Mouse (Mus musculus) liver, embryonic 14.5 days (tissue): ENCODE results near the gene Pitpna. TPM values are rescaled to one million over a fixed set of nuclear protein-coding genes. Genes with fewer than 3 reads are reported as not detected.

Experiments used
- ATAC-seq: fragments of 200-750 bp; cut with Nextera tagmentation; 2 replicates; pipeline ENCODE4 v1.8.0; 2017; ENCODE audit warnings: moderate number of reproducible peaks, mild to moderate bottlenecking, moderate library complexity; ENCODE audit not compliant: insufficient read depth
- DNase-seq, 3 experiments: peaks; one replicate each; pipeline ENCODE4 v3.0.0-alpha.2; 2012 to 2013; ENCODE audit warnings: low read depth in 3 of 3, low spot score in 3 of 3
- H3K27ac ChIP-seq: fragments of 300-500 bp; sonication (generic); 2 replicates; pipeline ENCODE4 v1.5.1; 2014; ENCODE audit warnings: moderate library complexity, mild to moderate bottlenecking, control low read depth, inconsistent platforms
- H3K27me3 ChIP-seq: fragments of 300-500 bp; sonication (generic); 2 replicates; pipeline ENCODE4 v1.6.1; 2014; ENCODE audit warnings: mild to moderate bottlenecking, low read length, moderate library complexity; ENCODE audit not compliant: control insufficient read depth, insufficient read depth
- H3K36me3 ChIP-seq: fragments of 300-500 bp; sonication (generic); replicated peaks from 2 replicates; pipeline ENCODE4 v1.6.1; 2014; ENCODE audit warnings: low read depth; ENCODE audit not compliant: control insufficient read depth, insufficient read depth
- H3K4me1 ChIP-seq, 2 experiments: fragments of 200-500 bp in 1 of 2; fragments of 300-500 bp in 1 of 2; sonication (generic) in 1 of 2; replicated peaks; 2 replicates each; pipeline ENCODE4 v1.6.1; 2012 to 2014; ENCODE audit warnings: antibody characterized with exemption in 1 of 2, inconsistent platforms in 1 of 2, low read length in 1 of 2; ENCODE audit not compliant: control insufficient read depth in 2 of 2, insufficient read depth in 2 of 2
- H3K4me2 ChIP-seq: fragments of 300-500 bp; sonication (generic); 2 replicates; pipeline ENCODE4 v1.6.1; 2014; ENCODE audit warnings: low read depth, mild to moderate bottlenecking, control low read depth, moderate library complexity
- H3K4me3 ChIP-seq, 2 experiments: fragments of 200-500 bp in 1 of 2; fragments of 300-500 bp in 1 of 2; sonication (generic) in 1 of 2; 2 replicates each; pipeline ENCODE4 v1.5.1; 2012 to 2014; ENCODE audit warnings: low read depth in 2 of 2, low read length in 2 of 2, mild to moderate bottlenecking in 2 of 2, control low read depth in 1 of 2, inconsistent platforms in 1 of 2, moderate library complexity in 1 of 2; ENCODE audit not compliant: insufficient read depth in 1 of 2
- H3K9ac ChIP-seq: fragments of 300-500 bp; sonication (generic); replicated peaks from 2 replicates; pipeline ENCODE4 v1.6.1; 2014; ENCODE audit warnings: mild to moderate bottlenecking, control low read depth, moderate library complexity
- H3K9me3 ChIP-seq: fragments of 300-500 bp; sonication (generic); 2 replicates; pipeline ENCODE4 v1.6.1; 2016; ENCODE audit warnings: low read length, mixed read lengths; ENCODE audit not compliant: control insufficient read depth
- CTCF ChIP-seq: IDR thresholded peaks from 2 replicates; pipeline ENCODE4 v1.5.1; 2016; ENCODE audit warnings: antibody characterized with exemption, low read depth, control low read depth
- EP300 ChIP-seq: IDR thresholded peaks from 2 replicates; pipeline ENCODE4 v1.6.1; 2016; ENCODE audit warnings: antibody characterized with exemption, low read depth
- WGBS: fragments of 180-500 bp; shearing (Covaris S2); extraction: QIAGEN DNeasy Blood & Tissue Kit; methylation state at CpG from one replicate; pipeline ENCODE4 v1.1.7; 2014; ENCODE audit not compliant: insufficient replicate concordance; 5-methylcytosine and 5-hydroxymethylcytosine counted together
- polyA plus RNA-seq, 2 experiments: library from polyadenylated mRNA; depleted of rRNA in 1 of 2; stranded (reverse) in 1 of 2; unstranded in 1 of 2; fragments of >200 nt; fragmentation: Nextera tagmentation in 1 of 2; extraction: Ambion mirVana in 1 of 2; gene quantifications; 2 replicates each; pipeline versions ENCODE4 v1.2.1 to v1.2.3; 2012 to 2014

Gene Pitpna
- polyA plus RNA-seq, 2 experiments = 25.5 to 32.3 TPM

DNA sequence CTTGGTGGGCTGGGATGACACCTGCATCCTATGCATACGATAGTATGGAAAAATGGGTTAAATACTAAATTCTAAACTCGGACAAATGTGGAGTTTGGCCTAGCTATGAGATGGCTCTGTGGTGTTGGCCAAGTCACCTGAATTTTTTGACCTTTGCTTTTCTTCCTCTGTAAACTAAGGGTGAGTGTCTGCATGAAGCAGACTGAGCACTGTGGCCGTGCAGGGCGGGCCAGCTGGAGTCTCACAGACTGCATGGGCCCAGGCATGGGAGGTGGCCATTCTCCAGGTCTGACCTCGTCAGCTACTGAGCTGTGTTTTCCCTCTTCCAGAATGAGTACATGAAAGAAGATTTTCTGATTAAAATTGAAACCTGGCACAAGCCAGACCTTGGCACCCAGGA is 20.9 kb downstream of the Pitpna start:
- no peak for DNase-seq
- no peak for ATAC-seq
- Histone ChIP-seq H3K27me3 (no peaks in the 10 kb centered on the region), H3K9me3 (no peaks in the 10 kb centered on the region), H3K4me2 (no peak overlapping the region), H3K4me1 (no peaks in the 10 kb centered on the region), H3K27ac (no peak overlapping the region), H3K36me3 (peaks cover 13% of the 10 kb centered on the region), H3K9ac (no peak overlapping the region), H3K4me3 (no peak overlapping the region)
- TF ChIP-seq CTCF (no peak), EP300 (no peak)
- 78% methylated on average over 5 of the region's 5 CpGs for WGBS

DNA sequence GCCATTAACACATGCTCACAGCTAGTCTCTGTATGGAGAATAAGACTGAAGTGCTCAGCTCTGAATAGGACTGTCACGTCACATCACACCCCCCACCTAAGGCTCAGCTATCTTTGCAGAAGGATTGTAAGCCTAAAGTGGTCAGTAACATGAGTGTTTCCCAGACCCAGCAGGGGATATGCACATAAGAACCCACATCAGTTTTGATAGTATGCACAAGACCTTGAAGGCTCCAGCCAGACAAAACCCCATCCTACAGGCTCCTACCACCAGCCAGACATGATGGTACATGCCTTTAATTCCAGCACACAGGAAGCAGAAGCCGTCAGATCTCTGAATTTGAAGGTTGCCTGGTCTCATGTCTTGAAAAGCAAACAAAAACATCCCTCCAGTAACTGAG is 22.1 kb downstream of the Pitpna start:
- no peaks in the 10 kb centered on the region for H3K9me3 ChIP-seq
- WGBS = 70% methylated on average over 2 of the region's 2 CpGs
- no peak overlapping the region for H3K4me3 ChIP-seq
- H3K9ac ChIP-seq = no peak overlapping the region
- no peak overlapping the region for H3K27ac ChIP-seq
- ATAC-seq (no peak), DNase-seq (no peak)
- TF ChIP-seq CTCF (no peak), EP300 (no peak)
- H3K4me2 ChIP-seq = no peak overlapping the region
- peaks cover 11% of the 10 kb centered on the region for H3K36me3 ChIP-seq
- H3K27me3 ChIP-seq = no peaks in the 10 kb centered on the region
- H3K4me1 ChIP-seq = no peaks in the 10 kb centered on the region

DNA sequence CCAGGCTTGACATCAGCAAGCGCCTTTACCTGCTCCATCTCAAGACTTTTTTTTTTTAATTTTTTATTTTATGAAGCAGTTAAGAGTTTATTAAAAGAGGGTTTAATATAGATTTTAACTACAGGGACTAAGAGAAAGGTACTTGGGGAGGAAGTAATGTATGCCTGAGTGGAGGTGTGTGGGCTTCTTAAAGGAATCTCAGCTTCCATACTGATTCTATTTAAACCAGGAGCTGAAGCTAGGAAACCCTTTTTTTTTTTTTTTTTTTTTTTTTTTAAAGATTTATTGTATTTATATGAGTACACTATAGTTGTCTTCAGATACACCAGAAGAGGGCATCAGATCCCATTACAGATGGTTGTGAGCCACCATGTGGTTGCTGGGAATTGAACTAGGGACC is 26.9 kb downstream of the Pitpna start:
- Histone ChIP-seq H3K4me2 (no peak overlapping the region), H3K9ac (no peak overlapping the region), H3K9me3 (no peaks in the 10 kb centered on the region), H3K4me1 (no peaks in the 10 kb centered on the region), H3K27ac (no peak overlapping the region), H3K36me3 (peaks cover 9% of the 10 kb centered on the region), H3K27me3 (no peaks in the 10 kb centered on the region), H3K4me3 (no peak overlapping the region)
- TF ChIP-seq EP300 = no peak
- no peak for TF ChIP-seq CTCF
- ATAC-seq (no peak), DNase-seq (no peak)
- WGBS = 88% methylated on average over 1 of the region's 1 CpGs

DNA sequence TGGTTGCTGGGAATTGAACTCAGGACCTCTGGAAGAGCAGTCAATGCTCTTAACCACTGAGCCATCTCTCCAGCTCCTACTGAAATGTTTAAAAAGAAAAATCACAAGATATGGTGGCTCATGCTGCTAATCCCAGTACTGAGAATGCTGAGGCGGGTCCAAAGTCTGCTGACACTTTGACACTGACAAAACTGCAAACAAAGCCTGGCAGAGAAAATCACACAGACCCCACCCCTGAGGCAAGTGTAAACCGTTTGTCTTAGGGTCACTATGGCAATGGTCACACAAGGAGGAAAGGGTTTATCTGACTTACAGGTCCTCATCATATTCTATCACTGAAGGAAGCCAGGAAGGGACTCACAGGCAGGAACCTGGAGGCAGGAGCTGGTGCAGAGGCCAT is 27.7 kb downstream of the Pitpna start:
- no peak; the same call in 1 of the 2 replicates for ATAC-seq

DNA sequence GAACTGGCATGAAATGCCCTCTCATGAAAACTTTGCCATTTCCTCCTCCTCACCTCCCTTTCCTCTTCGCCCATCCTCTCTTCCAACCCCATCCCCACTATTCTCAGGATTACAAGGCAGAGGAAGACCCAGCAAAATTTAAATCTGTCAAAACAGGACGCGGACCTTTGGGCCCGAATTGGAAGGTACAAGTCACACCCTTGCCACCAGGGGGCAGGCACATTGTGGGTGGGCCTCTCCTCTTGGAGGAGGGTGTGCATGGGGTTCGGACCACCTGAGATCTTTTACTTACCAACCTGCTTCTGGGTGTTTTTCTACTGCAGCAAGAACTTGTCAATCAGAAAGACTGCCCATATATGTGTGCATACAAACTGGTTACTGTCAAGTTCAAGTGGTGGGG is 31.2 kb downstream of the Pitpna start:
- ATAC-seq (no peak), DNase-seq (no peak)
- Histone ChIP-seq H3K4me1 (peaks cover 0 to 6% of the 10 kb centered on the region in 2 experiments; a peak in 2 of 4 replicates), H3K4me2 (no peak overlapping the region), H3K36me3 (peaks cover 6% of the 10 kb centered on the region), H3K27me3 (no peaks in the 10 kb centered on the region), H3K9ac (no peak overlapping the region), H3K27ac (no peak overlapping the region), H3K4me3 (no peak overlapping the region), H3K9me3 (no peaks in the 10 kb centered on the region)
- 75% methylated on average over 5 of the region's 5 CpGs for WGBS
- peak; percentile 75 for TF ChIP-seq CTCF
- TF ChIP-seq EP300 = no peak

More for the DNA sequence above, 27.7 kb downstream of the Pitpna start:
- no peaks in the 10 kb centered on the region for H3K27me3 ChIP-seq
- H3K9ac ChIP-seq = no peak overlapping the region
- no peak for DNase-seq
- no peak overlapping the region for H3K4me2 ChIP-seq
- no peaks in the 10 kb centered on the region for H3K4me1 ChIP-seq
- WGBS = 59% methylated on average over 2 of the region's 2 CpGs
- H3K9me3 ChIP-seq = no peaks in the 10 kb centered on the region
- peaks cover 12% of the 10 kb centered on the region for H3K36me3 ChIP-seq
- no peak overlapping the region for H3K4me3 ChIP-seq
- TF ChIP-seq EP300 (no peak), CTCF (no peak)
- no peak overlapping the region for H3K27ac ChIP-seq
